Mouse (Mus musculus): ENCODE data around the gene Col4a1.

Col4a1 gene

GRCm38 (mm10) chr8:11227421-11227820 is 85.2 kb downstream of the Col4a1 start:
- DNase-seq, result no peak

- DNase-seq, result no peak
These were observed 86.8 kb downstream of the Col4a1 start for GRCm38 (mm10) chr8:11225577-11226434.

GRCm38 (mm10) chr8:11224178-11224577 is 88.4 kb downstream of the Col4a1 start:
- no peak for DNase-seq

GRCm38 (mm10) chr8:11221353-11221752 is 91.3 kb downstream of the Col4a1 start:
- DNase-seq, result peak in 1 of 2 experiments; percentile 31

- no peak for DNase-seq
These were observed 93.3 kb downstream of the Col4a1 start for GRCm38 (mm10) chr8:11219282-11219681.

- DNase-seq, result peak; percentile 48 to 70
These were observed 97.4 kb downstream of the Col4a1 start for GRCm38 (mm10) chr8:11215231-11215630.

GRCm38 (mm10) chr8:11206509-11206908 is 106.1 kb downstream of the Col4a1 start:
- no peak for DNase-seq

- DNase-seq, result no peak
These were observed 107.1 kb downstream of the Col4a1 start for GRCm38 (mm10) chr8:11205532-11205931.

GRCm38 (mm10) chr8:11203260-11204110 is 109.1 kb downstream of the Col4a1 start:
- no peak for DNase-seq

- DNase-seq, result no peak
These were observed 114.0 kb downstream of the Col4a1 start for GRCm38 (mm10) chr8:11198650-11199049.

GRCm38 (mm10) chr8:11197988-11198387 is 114.6 kb downstream of the Col4a1 start:
- DNase-seq, result no peak

- no peak for DNase-seq
These were observed 115.4 kb downstream of the Col4a1 start for GRCm38 (mm10) chr8:11197261-11197660.

GRCm38 (mm10) chr8:11192719-11193324 is 119.8 kb downstream of the Col4a1 start:
- DNase-seq, result no peak

- peak; percentile 48 to 79 for DNase-seq
These were observed 124.9 kb downstream of the Col4a1 start for GRCm38 (mm10) chr8:11187581-11188271.

- DNase-seq, result peak in 1 of 2 experiments; percentile 25
These were observed 126.2 kb downstream of the Col4a1 start for GRCm38 (mm10) chr8:11186456-11186855.

- no peak for DNase-seq
These were observed 127.0 kb downstream of the Col4a1 start for GRCm38 (mm10) chr8:11185672-11186071.

- DNase-seq, result peak; percentile 19 to 30
These were observed 129.0 kb downstream of the Col4a1 start for GRCm38 (mm10) chr8:11183611-11184031.

GRCm38 (mm10) chr8:11182606-11183005 is 130.0 kb downstream of the Col4a1 start:
- DNase-seq, result peak; percentile 24 to 62

- DNase-seq, result no peak
These were observed 130.5 kb downstream of the Col4a1 start for GRCm38 (mm10) chr8:11182148-11182484.

GRCm38 (mm10) chr8:11181420-11182147 is 131.0 kb downstream of the Col4a1 start:
- no peak for DNase-seq

- no peak for DNase-seq
These were observed 132.8 kb downstream of the Col4a1 start for GRCm38 (mm10) chr8:11179869-11180268.

- no peak for DNase-seq
These were observed 136.2 kb downstream of the Col4a1 start for GRCm38 (mm10) chr8:11176393-11176792.
